8 mouse cellular contexts compared by ENCODE assay signal in the genomic region with DNA sequence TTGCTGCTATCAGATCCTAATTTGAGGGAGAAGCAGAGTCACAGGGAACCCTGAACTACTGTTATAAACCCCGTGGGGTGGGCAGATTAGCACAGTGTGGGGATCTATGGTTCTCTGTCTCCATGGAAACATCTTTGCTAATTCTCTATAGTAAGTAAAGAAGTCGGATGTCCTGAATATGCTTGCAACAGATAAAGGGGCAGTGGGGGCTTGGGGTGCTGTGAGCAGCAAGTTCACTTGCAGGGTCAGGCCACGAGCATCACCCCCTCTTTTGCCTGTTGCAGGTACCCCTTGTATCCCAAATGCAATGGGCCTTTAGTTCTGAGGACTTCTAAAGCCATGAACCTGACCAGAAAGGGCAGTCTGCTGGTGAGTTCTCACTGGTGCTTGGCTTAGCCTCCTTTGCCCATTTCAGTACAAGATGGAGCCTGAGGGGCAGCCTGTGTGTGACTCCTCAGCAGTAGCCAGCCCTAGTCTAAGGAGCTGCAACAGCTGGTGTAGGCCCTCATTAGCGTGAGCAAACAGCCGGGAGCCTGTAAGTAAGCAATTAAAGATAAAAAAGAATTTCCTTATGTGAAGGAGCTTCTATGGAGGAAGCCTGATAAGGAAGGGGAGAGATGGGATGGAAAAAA. TPM values are rescaled to one million over a fixed set of nuclear protein-coding genes. Genes with fewer than 3 reads are reported as not detected.
DNase-seq lines count a peak whose midpoint lies in the region; ATAC-seq lines count a peak whose summit lies in the region.
"Not testable (repeated sequence)": the region's sequence is repeated elsewhere in the genome, so short reads cannot be mapped to it uniquely, and the experiment has no call there.
"Had no signal": no experiment of that assay in that cellular context is flagged by ENCODE, and none has a peak within 500 bp of the region (broad histone marks: within the 10 kb centered on the region; RNA-seq: fewer than 3 reads in every experiment).

No protein-coding gene starts in this region.

- not testable (repeated sequence) for H3K4me1 ChIP-seq in forebrain, embryonic 11.5 days (replicated peaks; ENCODE audit: control insufficient read depth, insufficient read depth, low read length); heart, embryonic 12.5 days (replicated peaks); hindbrain, embryonic 13.5 days (replicated peaks); kidney, embryonic 16.5 days (ENCODE audit: insufficient read depth, low read length); liver, embryonic 15.5 days (replicated peaks); midbrain, embryonic 12.5 days; neural tube, embryonic 13.5 days (replicated peaks)

- H3K4me2 ChIP-seq in forebrain, embryonic 11.5 days (ENCODE audit: low read depth, low read length, severe bottlenecking); heart, embryonic 12.5 days; hindbrain, embryonic 13.5 days; kidney, embryonic 16.5 days (replicated peaks; ENCODE audit: low read depth, low read length); liver, embryonic 15.5 days; midbrain, embryonic 12.5 days (replicated peaks); neural tube, embryonic 13.5 days: not testable (repeated sequence)

- not testable (repeated sequence) for DNase-seq in forebrain, embryonic 11.5 days (ENCODE audit: low spot score)

- not testable (repeated sequence) for H3K27ac ChIP-seq in forebrain, embryonic 11.5 days (ENCODE audit: low read depth, low read length); heart, embryonic 12.5 days (ENCODE audit: poor library complexity, severe bottlenecking); hindbrain, embryonic 13.5 days; kidney, embryonic 16.5 days (ENCODE audit: low read length); liver, embryonic 15.5 days (replicated peaks); midbrain, embryonic 12.5 days (replicated peaks); neural tube, embryonic 13.5 days (replicated peaks)

- ATAC-seq in forebrain, embryonic 11.5 days (replicated peaks; ENCODE audit: low FRiP score): peak; percentile 58; the same call in 1 of the 2 replicates
- peak; percentile 63 for ATAC-seq in heart, embryonic 12.5 days (ENCODE audit: insufficient number of reproducible peaks, low FRiP score)
- ATAC-seq in hindbrain, embryonic 13.5 days (ENCODE audit: low FRiP score): peak; percentile 73; the same call in 1 of the 2 replicates
- ATAC-seq in kidney, embryonic 16.5 days (ENCODE audit: low FRiP score, low TSS enrichment): peak; percentile 71; the same call in 1 of the 2 replicates
- ATAC-seq in liver, embryonic 15.5 days (ENCODE audit: insufficient read depth): 0 out of 2 replicates have a peak, but pooled peaks have one; percentile 22
- peak; percentile 73 for ATAC-seq in midbrain, embryonic 12.5 days (ENCODE audit: low FRiP score, low read depth)
- ATAC-seq in neural tube, embryonic 13.5 days (ENCODE audit: low read depth): peak; percentile 63

- H3K9ac ChIP-seq in forebrain, embryonic 11.5 days (ENCODE audit: low read length); heart, embryonic 12.5 days; hindbrain, embryonic 13.5 days; kidney, embryonic 16.5 days (replicated peaks; ENCODE audit: low read length); liver, embryonic 15.5 days; midbrain, embryonic 12.5 days (replicated peaks); neural tube, embryonic 13.5 days: not testable (repeated sequence)

- WGBS in forebrain, embryonic 11.5 days: 67% methylated on average over 1 of the region's 5 CpGs
- WGBS in heart, embryonic 12.5 days: 31% methylated on average over 2 of the region's 5 CpGs
- 72% methylated on average over 2 of the region's 5 CpGs for WGBS in hindbrain, embryonic 13.5 days
- 71% methylated on average over 1 of the region's 5 CpGs for WGBS in kidney, embryonic 16.5 days
- WGBS in liver, embryonic 15.5 days (ENCODE audit: insufficient replicate concordance): 23% methylated on average over 2 of the region's 5 CpGs
- 42% methylated on average over 2 of the region's 5 CpGs for WGBS in midbrain, embryonic 12.5 days
- WGBS in neural tube, embryonic 13.5 days: 57% methylated on average over 2 of the region's 5 CpGs

- not testable (repeated sequence) for H3K36me3 ChIP-seq in forebrain, embryonic 11.5 days (ENCODE audit: control insufficient read depth, insufficient read depth, low read length); heart, embryonic 12.5 days; hindbrain, embryonic 13.5 days; kidney, embryonic 16.5 days (ENCODE audit: insufficient read depth, low read length); liver, embryonic 15.5 days (replicated peaks); midbrain, embryonic 12.5 days; neural tube, embryonic 13.5 days

- not testable (repeated sequence) for H3K4me3 ChIP-seq in forebrain, embryonic 11.5 days (ENCODE audit: low read depth, low read length); heart, embryonic 12.5 days; hindbrain, embryonic 13.5 days; kidney, embryonic 16.5 days (ENCODE audit: low read length); liver, embryonic 15.5 days (replicated peaks); midbrain, embryonic 12.5 days; neural tube, embryonic 13.5 days

- H3K27me3 ChIP-seq in forebrain, embryonic 11.5 days (ENCODE audit: control insufficient read depth, insufficient read depth, low read length); heart, embryonic 12.5 days (replicated peaks); hindbrain, embryonic 13.5 days; kidney, embryonic 16.5 days (ENCODE audit: insufficient read depth, low read length); liver, embryonic 15.5 days; midbrain, embryonic 12.5 days; neural tube, embryonic 13.5 days: not testable (repeated sequence)

- H3K9me3 ChIP-seq in forebrain, embryonic 11.5 days (ENCODE audit: control insufficient read depth, low read length); heart, embryonic 12.5 days (replicated peaks); hindbrain, embryonic 13.5 days; kidney, embryonic 16.5 days (ENCODE audit: low read length); liver, embryonic 15.5 days (replicated peaks); midbrain, embryonic 12.5 days; neural tube, embryonic 13.5 days: not testable (repeated sequence)

RNA-seq across cellular contexts. Expression of gene Slc16a14, which starts 58.9 kb away (rescaled TPM):
- polyA plus RNA-seq in forebrain, embryonic 11.5 days (2014; fragmentation: Nextera tagmentation; extraction: Ambion mirVana): 3.0 and 4.5 TPM in 2 replicates
- polyA plus RNA-seq in heart, embryonic 12.5 days (2016; fragmentation: Nextera tagmentation; extraction: Ambion mirVana): 0.17 and 0.26 TPM in 2 replicates
- 14.0 and 14.6 TPM in 2 replicates for polyA plus RNA-seq in hindbrain, embryonic 13.5 days (2015; fragmentation: Nextera tagmentation; extraction: Ambion mirVana)
- polyA plus RNA-seq in kidney, embryonic 16.5 days (2015; fragmentation: Nextera tagmentation; extraction: Ambion mirVana): 0.19 and 0.35 TPM in 2 replicates
- not detected in 2 replicates for polyA plus RNA-seq in liver, embryonic 15.5 days (2015; fragmentation: Nextera tagmentation; extraction: Ambion mirVana)
- polyA plus RNA-seq in midbrain, embryonic 12.5 days (2016; fragmentation: Nextera tagmentation; extraction: Ambion mirVana): 12.3 and 15.4 TPM in 2 replicates
- polyA plus RNA-seq in neural tube, embryonic 13.5 days (2015; fragmentation: Nextera tagmentation; extraction: Ambion mirVana): 7.5 and 8.0 TPM in 2 replicates
- polyA plus RNA-seq: large intestine, adult 2 months had no signal

Comparison
In these comparisons a context has a peak if more than half of its experiments do, and no peak if none do; other contexts are left out.
1. ATAC-seq: peak in every context shown above with its lines; median percentile 73 in hindbrain, embryonic 13.5 days; 73 in midbrain, embryonic 12.5 days; 71 in kidney, embryonic 16.5 days; 63 in heart, embryonic 12.5 days; 63 in neural tube, embryonic 13.5 days; 58 in forebrain, embryonic 11.5 days; 22 in liver, embryonic 15.5 days.